Mouse (Mus musculus): Measurements from ENCODE around the gene Ugt1a9. TPM values are rescaled to one million over a fixed set of nuclear protein-coding genes. Genes with fewer than 3 reads are reported as not detected.

The Ugt1a9 gene
- total and polyA plus RNA-seq, 3 experiments = 0.27 TPM; not detected in 2

DNA sequence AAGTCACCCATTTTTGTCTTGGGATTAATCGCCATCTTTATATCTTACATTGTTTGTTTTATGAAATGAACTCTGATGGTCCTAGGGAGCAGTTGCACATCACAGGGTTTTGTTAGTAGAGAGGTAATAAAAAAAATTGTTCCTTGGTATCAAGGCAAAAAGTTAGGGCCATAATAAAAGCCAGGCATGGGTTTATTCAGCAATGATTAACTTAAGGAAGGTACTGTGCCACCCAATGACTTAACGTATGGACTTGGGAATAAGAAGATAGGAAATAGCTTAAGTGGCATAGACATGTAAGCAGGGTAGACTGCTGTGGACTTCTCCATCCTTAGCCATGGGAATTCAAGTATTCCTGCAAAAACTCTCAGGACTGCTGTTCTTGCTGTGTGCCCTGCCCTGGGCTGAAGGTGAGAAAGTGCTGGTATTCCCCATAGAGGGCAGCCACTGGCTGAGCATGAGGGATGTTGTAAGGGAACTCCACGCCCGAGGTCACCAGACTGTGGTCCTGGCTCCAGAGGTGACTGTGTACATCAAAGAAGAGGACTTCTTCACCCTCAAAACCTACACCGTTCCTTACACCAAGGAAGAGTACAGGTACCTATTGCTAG is 115.8 kb downstream of the Ugt1a9 start:
- H3K27me3 ChIP-seq (ENCODE audit: insufficient read depth, low read length) = no peaks in the 10 kb centered on the region
- H3K4me3 ChIP-seq (ENCODE audit: low read depth, low read length) = no peak overlapping the region
- ATAC-seq (ENCODE audit: extremely low read depth, insufficient number of reproducible peaks, low FRiP score, poor library complexity, severe bottlenecking) (no peak), DNase-seq (ENCODE audit: low spot score) (no peak)
- no peak for TF ChIP-seq GATA2 (IDR thresholded peaks at IDR 0.05; ENCODE audit: borderline replicate concordance, low read depth, low read length)
- no peak for TF ChIP-seq TAL1 (conservative IDR thresholded peaks at IDR 0.05; ENCODE audit: low read depth, low read length)
- no peak for TF ChIP-seq GATA1 (IDR thresholded peaks at IDR 0.05; ENCODE audit: borderline replicate concordance, low read length)
- TF ChIP-seq CTCF (IDR thresholded peaks at IDR 0.05; ENCODE audit: low read depth, low read length) = no peak
- TF ChIP-seq POLR2AphosphoS5 (IDR thresholded peaks at IDR 0.05; ENCODE audit: insufficient replicate concordance, low read depth, low read length) = no peak
- H3K9me3 ChIP-seq (replicated peaks) = no peaks in the 10 kb centered on the region
- H3K4me1 ChIP-seq (ENCODE audit: insufficient read depth, low read depth, low read length) = no peaks in the 10 kb centered on the region
- H3K36me3 ChIP-seq (replicated peaks) = no peaks in the 10 kb centered on the region

- ATAC-seq (ENCODE audit: extremely low read depth, insufficient number of reproducible peaks, low FRiP score, poor library complexity, severe bottlenecking) (no peak), DNase-seq (ENCODE audit: low spot score) (no peak)
- TF ChIP-seq POLR2AphosphoS5 (IDR thresholded peaks at IDR 0.05; ENCODE audit: insufficient replicate concordance, low read depth, low read length) = no peak
- no peaks in the 10 kb centered on the region for H3K4me1 ChIP-seq (ENCODE audit: insufficient read depth, low read depth, low read length)
- H3K4me3 ChIP-seq (ENCODE audit: low read depth, low read length) = no peak overlapping the region
- no peaks in the 10 kb centered on the region for H3K36me3 ChIP-seq (replicated peaks)
- H3K27me3 ChIP-seq (ENCODE audit: insufficient read depth, low read length) = no peaks in the 10 kb centered on the region
- H3K9me3 ChIP-seq (replicated peaks) = no peaks in the 10 kb centered on the region
Measured at GRCm38 (mm10) chr1:88192136-88192535, 121.5 kb downstream of the Ugt1a9 start.

DNA sequence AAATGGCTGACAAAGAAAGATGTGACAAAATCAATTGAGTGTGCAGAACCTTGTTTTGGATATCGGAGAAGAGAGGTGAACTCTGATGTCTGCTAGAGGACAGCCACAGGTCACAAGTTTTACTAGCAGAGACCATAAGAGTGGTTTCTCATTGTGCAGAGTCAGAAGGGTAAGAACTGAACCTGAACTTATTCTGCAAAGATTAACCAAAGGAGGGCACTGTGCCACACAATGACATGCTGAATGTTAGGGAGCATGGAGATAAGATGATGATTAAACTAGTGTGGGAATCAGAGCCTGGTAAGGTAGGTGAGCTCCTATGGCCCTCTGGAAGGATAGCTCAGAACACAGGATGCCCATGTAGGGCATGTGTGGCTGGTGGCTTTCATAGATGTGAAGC is 125.1 kb downstream of the Ugt1a9 start:
- no peaks in the 10 kb centered on the region for H3K9me3 ChIP-seq (replicated peaks)
- no peak for DNase-seq (ENCODE audit: low spot score)
- no peaks in the 10 kb centered on the region for H3K4me1 ChIP-seq (ENCODE audit: insufficient read depth, low read depth, low read length)
- TF ChIP-seq GATA2 (IDR thresholded peaks at IDR 0.05; ENCODE audit: borderline replicate concordance, low read depth, low read length) = no peak
- no peak for TF ChIP-seq POLR2AphosphoS5 (IDR thresholded peaks at IDR 0.05; ENCODE audit: insufficient replicate concordance, low read depth, low read length)
- TF ChIP-seq CTCF (IDR thresholded peaks at IDR 0.05; ENCODE audit: low read depth, low read length) = no peak
- TF ChIP-seq GATA1 (IDR thresholded peaks at IDR 0.05; ENCODE audit: borderline replicate concordance, low read length) = no peak
- TF ChIP-seq TAL1 (conservative IDR thresholded peaks at IDR 0.05; ENCODE audit: low read depth, low read length) = no peak
- no peaks in the 10 kb centered on the region for H3K36me3 ChIP-seq (replicated peaks)
- no peak for ATAC-seq (ENCODE audit: extremely low read depth, insufficient number of reproducible peaks, low FRiP score, poor library complexity, severe bottlenecking)
- peaks cover 7% of the 10 kb centered on the region for H3K27me3 ChIP-seq (ENCODE audit: insufficient read depth, low read length)
- no peak overlapping the region for H3K4me3 ChIP-seq (ENCODE audit: low read depth, low read length)

DNA sequence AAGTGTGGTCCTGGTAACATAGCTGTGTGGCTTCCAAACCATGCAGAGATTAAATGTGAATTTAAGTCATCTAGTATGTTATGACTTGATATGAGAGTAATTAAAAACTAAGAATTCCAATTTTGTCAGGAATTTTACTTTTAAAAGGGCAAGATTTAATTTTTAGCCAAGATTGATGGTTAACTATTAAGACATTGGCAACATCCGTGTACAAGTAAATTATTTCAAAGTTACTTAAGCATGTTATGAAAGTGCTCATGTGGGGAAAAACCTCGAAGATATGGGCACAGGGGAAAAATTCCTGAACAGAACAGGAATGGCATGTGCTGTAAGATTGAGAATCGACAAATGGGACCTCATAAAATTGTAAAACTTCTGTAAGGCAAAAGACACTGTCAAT is 126.8 kb downstream of the Ugt1a9 start:
- DNase-seq (ENCODE audit: low spot score) (no peak), ATAC-seq (ENCODE audit: extremely low read depth, insufficient number of reproducible peaks, low FRiP score, poor library complexity, severe bottlenecking) (no peak)
- H3K4me3 ChIP-seq (ENCODE audit: low read depth, low read length) = no peak overlapping the region
- no peak for TF ChIP-seq GATA1 (IDR thresholded peaks at IDR 0.05; ENCODE audit: borderline replicate concordance, low read length)
- no peak for TF ChIP-seq CTCF (IDR thresholded peaks at IDR 0.05; ENCODE audit: low read depth, low read length)
- TF ChIP-seq POLR2AphosphoS5 (IDR thresholded peaks at IDR 0.05; ENCODE audit: insufficient replicate concordance, low read depth, low read length) = no peak
- no peak for TF ChIP-seq TAL1 (conservative IDR thresholded peaks at IDR 0.05; ENCODE audit: low read depth, low read length)
- TF ChIP-seq GATA2 (IDR thresholded peaks at IDR 0.05; ENCODE audit: borderline replicate concordance, low read depth, low read length) = no peak
- no peaks in the 10 kb centered on the region for H3K4me1 ChIP-seq (ENCODE audit: insufficient read depth, low read depth, low read length)
- no peaks in the 10 kb centered on the region for H3K9me3 ChIP-seq (replicated peaks)
- no peaks in the 10 kb centered on the region for H3K36me3 ChIP-seq (replicated peaks)
- peaks cover 7% of the 10 kb centered on the region for H3K27me3 ChIP-seq (ENCODE audit: insufficient read depth, low read length)

DNA sequence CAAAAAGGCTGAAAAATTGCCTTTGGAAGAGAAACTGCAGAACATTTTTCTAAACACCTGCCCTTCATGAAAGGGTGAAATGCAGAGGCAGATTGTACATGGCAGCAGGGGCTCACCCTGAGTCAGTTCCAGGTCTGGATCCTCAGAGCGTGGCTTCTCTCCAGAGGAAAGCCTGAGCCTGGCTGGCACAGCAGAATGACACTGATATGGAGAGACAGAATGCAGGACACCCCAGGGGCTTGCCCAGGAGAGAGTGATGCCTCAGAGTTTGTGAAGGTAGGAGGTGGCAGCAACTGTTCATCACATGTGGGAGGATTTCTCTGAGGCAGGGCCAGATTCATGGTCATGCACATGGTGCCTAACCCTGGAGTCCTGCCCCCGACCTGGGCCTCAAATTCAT is 129.4 kb downstream of the Ugt1a9 start:
- no peak overlapping the region for H3K4me3 ChIP-seq (ENCODE audit: low read depth, low read length)
- H3K27me3 ChIP-seq (ENCODE audit: insufficient read depth, low read length) = peaks cover 7% of the 10 kb centered on the region
- DNase-seq (ENCODE audit: low spot score) (no peak), ATAC-seq (ENCODE audit: extremely low read depth, insufficient number of reproducible peaks, low FRiP score, poor library complexity, severe bottlenecking) (no peak)
- no peak for TF ChIP-seq GATA1 (IDR thresholded peaks at IDR 0.05; ENCODE audit: borderline replicate concordance, low read length)
- no peak for TF ChIP-seq CTCF (IDR thresholded peaks at IDR 0.05; ENCODE audit: low read depth, low read length)
- no peak for TF ChIP-seq GATA2 (IDR thresholded peaks at IDR 0.05; ENCODE audit: borderline replicate concordance, low read depth, low read length)
- TF ChIP-seq TAL1 (conservative IDR thresholded peaks at IDR 0.05; ENCODE audit: low read depth, low read length) = no peak
- no peak for TF ChIP-seq POLR2AphosphoS5 (IDR thresholded peaks at IDR 0.05; ENCODE audit: insufficient replicate concordance, low read depth, low read length)
- H3K36me3 ChIP-seq (replicated peaks) = no peaks in the 10 kb centered on the region
- H3K4me1 ChIP-seq (ENCODE audit: insufficient read depth, low read depth, low read length) = no peaks in the 10 kb centered on the region
- H3K9me3 ChIP-seq (replicated peaks) = no peaks in the 10 kb centered on the region

GRCm38 (mm10) chr1:88200456-88200855 is 129.9 kb downstream of the Ugt1a9 start, which contains the start of gene Ugt1a2:
Gene Ugt1a2 (plus strand): TSS chr1:88200601.
- TF ChIP-seq CTCF (IDR thresholded peaks at IDR 0.05; ENCODE audit: low read depth, low read length) (no peak), GATA2 (IDR thresholded peaks at IDR 0.05; ENCODE audit: borderline replicate concordance, low read depth, low read length) (no peak), TAL1 (conservative IDR thresholded peaks at IDR 0.05; ENCODE audit: low read depth, low read length) (no peak), GATA1 (IDR thresholded peaks at IDR 0.05; ENCODE audit: borderline replicate concordance, low read length) (no peak), POLR2AphosphoS5 (IDR thresholded peaks at IDR 0.05; ENCODE audit: insufficient replicate concordance, low read depth, low read length) (no peak)
- no peak within 1 kb of the TSS for H3K4me3 ChIP-seq (ENCODE audit: low read depth, low read length)
- DNase-seq (ENCODE audit: low spot score) = no peak

More at GRCm38 (mm10) chr1:88200456-88200855, 129.9 kb downstream of the Ugt1a9 start, which contains the start of gene Ugt1a2:
- H3K9me3 ChIP-seq (replicated peaks) = peaks cover 3% of the 10 kb centered on the region
- H3K4me1 ChIP-seq (ENCODE audit: insufficient read depth, low read depth, low read length) = no peaks in the 10 kb centered on the region
- no peaks in the 10 kb centered on the region for H3K36me3 ChIP-seq (replicated peaks)
- ATAC-seq (ENCODE audit: extremely low read depth, insufficient number of reproducible peaks, low FRiP score, poor library complexity, severe bottlenecking) = no peak
- peaks cover 7% of the 10 kb centered on the region for H3K27me3 ChIP-seq (ENCODE audit: insufficient read depth, low read length)
